Mouse (Mus musculus) adrenal gland, adult (tissue): ENCODE data around the gene Slc50a1.

ENCODE experiments used
- DNase-seq, 2 experiments: peaks; one replicate each; pipeline ENCODE4 v3.0.0; 2022 to 2023; ENCODE audit warnings: low spot score in 1 of 2; ENCODE audit not compliant: inconsistent age in 2 of 2

Slc50a1 gene

DNA sequence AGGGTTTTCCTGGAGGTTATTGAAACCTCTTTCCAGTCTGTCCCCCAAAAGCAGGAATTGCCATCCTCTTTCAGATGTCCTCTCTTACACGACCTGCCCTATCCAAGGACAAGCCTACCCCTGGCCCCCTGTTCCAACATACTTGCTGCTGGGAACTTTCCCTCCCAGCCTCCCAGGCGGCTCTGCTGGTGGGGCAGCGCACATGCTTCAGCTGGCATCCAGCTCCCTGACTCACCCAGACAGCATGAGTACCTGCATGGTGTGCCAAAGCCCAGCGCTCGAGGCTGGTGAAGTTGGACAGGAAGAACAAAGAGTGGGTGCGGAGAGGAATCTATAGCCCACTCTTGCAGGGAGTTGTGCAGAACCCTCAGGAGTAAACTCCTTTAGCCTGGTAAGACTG is 521 bp upstream of the Slc50a1 start:
- DNase-seq: peak; percentile 74 to 83

DNA sequence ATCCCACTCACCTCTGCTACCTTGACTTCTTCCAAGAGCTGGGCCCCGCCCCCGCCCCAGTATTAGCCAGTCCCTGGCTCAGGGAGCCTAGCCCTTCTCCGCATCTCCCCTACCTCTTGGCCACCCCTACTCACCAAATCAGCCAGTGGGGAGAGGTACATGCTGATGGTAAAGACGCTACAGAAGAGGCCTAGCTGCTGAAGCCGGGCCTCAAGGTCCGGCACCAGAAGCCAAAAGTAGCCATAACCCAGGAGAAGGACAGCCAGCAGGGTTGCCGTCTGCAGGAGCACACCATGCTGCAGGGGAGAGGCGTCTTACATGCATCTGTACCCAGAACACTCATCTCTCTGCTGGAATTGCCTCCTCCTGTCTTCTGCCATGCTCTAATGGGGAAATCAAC is 1.5 kb downstream of the Slc50a1 start:
- DNase-seq: no peak

DNA sequence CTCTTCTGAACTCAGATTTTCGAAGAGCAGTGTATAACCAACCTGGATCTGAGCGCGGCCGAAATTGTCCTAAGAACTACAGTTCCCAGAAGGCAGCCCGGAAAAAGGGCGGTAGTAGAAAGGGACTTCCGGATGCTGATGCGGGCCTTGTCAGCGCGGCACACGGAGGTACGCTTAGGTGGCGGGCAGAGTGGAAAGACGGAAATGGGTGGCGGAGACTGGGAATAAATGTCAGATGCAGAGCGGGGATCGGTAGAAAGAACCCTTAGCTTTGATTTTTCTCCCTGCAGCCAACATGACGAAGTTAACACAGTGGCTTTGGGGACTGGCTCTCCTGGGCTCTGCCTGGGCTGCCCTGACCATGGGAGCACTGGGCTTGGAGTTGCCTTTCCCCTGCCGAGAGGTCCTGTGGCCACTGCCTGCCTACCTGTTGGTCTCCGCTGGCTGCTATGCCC is 3.9 kb downstream of the Slc50a1 start:
- peak; percentile 84 to 94 for DNase-seq

GRCm38 (mm10) chr3:89262417-89262816 is 8.0 kb downstream of the Slc50a1 start:
- DNase-seq: peak; percentile 21 to 51

DNA sequence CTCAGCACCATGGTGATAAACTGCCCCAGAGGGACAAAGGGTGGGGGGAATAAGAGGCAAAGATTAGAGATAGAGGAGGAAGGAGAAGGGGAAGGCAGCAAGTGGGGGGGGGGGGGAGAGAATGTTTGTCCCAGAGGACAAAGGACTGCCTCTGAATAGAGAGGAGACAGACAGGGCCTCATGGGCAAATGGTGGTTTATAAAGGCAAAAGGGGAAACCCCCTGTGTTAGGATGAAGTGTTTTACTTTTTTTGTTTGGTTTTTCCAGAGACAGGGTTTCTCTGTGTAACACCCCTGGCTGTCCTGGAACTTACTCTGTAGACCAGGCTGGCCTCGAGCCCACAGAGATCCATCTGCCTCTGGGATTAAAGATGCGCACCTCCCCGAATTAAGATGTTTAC is 10.2 kb downstream of the Slc50a1 start:
- no peak for DNase-seq

DNA sequence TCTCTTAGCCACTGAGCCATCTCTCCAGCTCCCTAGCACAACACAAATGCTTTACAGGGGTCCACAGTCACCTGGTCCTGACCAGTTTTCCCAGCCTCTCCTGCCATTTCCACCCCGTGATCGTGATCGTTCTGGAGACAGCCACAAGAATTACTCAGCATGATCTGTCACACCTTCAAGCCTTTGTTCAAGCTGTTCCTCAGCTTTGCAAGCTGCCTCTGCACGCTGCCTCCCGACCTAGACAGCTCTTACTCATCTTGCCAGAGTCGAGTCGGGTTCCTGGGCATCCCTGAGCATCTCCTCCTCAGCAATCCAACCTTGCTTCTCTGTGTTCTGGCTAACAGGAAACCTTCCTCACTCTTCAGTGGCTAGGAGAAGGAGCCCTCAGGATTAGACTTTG is 11.3 kb downstream of the Slc50a1 start, which contains the start of gene Dpm3:
Dpm3 (plus strand) TSS at position 283 of the 400 bp plus-strand sequence.
- DNase-seq: no peak

GRCm38 (mm10) chr3:89256177-89256576 is 14.2 kb downstream of the Slc50a1 start:
- peak in 1 of 2 experiments; percentile 6 for DNase-seq

DNA sequence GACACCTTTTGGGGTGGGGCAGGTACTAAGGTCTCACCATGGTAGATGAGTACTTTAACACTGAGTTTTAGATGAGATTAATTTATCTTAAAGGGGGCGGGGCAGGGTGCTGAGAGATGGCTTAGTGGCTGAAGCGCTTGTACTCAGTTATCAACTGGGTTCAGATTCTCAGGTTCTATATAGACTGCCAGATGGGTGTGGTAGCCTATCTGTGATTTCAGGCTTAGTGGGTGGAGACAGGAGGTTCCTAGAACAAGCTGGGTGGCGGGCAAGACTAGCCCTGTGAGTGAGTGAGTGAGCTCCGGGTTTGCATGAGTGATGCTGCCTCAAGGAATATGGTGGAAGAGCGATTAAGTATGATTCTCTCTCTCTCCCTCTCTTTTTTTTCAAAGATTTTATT is 15.4 kb downstream of the Slc50a1 start:
- no peak for DNase-seq

DNA sequence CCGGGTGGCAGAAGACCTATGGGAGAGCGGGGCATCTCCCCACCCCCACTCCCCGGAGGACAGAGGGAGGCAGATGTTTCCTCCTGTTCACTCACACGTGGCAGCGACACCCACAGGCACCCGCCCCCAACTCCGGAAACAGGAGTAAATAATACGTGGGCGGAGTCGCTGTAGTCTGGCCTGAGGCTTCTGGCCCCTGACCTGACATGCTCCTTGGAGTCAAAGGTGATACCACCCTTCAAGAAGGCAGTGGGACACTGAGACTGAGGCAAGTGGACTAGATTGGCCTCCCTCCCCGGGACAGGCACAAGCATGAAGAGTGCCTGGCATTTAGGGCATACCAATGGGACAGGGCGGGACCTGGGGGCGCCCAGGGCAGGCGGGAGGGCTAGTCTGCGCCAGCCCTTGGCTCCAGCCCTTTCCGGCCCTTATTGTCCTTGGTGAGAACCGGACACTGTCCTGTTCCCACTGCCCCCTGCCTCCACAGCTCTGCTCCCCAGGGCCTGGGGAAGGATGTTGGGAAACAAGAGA is 18.9 kb downstream of the Slc50a1 start:
- peak; percentile 72 to 85 for DNase-seq

GRCm38 (mm10) chr3:89250435-89251040 is 19.8 kb downstream of the Slc50a1 start:
- DNase-seq: peak; percentile 67 to 87

GRCm38 (mm10) chr3:89247466-89247865 is 22.9 kb downstream of the Slc50a1 start:
- peak; percentile 5 to 47 for DNase-seq

GRCm38 (mm10) chr3:89246261-89247100 is 23.9 kb downstream of the Slc50a1 start, which contains the start of gene Trim46:
Gene Trim46, minus strand, starts transcription at chr3:89246309.
- DNase-seq: peak; percentile 91 to 97

GRCm38 (mm10) chr3:89245688-89246171 is 24.6 kb downstream of the Slc50a1 start, which contains the start of gene Krtcap2:
Gene Krtcap2, plus strand, starts transcription at chr3:89245966.
- peak in 1 of 2 experiments; percentile 38 for DNase-seq

DNA sequence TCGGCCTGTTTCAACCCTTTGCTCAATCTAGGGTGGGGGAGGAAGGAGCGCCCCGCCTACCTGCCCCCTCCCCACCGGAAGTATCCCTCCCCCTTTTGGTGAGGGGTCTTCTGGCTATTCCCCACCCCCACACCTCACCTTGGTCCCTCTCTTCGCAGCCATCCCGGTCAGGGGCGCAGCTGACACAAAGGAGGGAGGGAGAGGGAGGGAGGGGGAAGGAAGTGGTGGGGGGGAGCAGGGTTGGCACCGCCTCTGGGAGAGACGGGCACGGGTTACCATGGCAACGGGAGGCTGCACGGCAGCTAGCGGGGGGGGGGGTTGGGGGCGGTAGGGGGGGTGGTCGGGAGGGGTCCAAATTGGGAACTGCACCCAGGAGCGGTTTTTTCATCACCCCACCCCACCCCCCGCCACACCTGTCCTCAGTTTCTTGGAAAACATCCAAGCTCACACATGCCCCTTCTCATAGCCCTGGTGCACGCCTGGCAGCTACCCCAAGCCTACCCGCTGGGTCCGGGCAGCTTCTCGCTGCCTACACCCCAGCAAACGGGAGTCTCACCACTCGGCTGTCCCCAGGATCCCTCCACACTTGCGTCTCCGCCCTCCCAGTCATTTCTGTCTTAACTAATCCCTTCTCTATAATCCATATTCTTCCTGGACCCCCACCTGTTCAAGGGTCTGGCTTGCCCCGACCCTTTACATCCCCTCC is 25.2 kb downstream of the Slc50a1 start:
- peak; percentile 32 to 56 for DNase-seq

GRCm38 (mm10) chr3:89244158-89244981 is 26.0 kb downstream of the Slc50a1 start:
- DNase-seq: peak in 1 of 2 experiments; percentile 26

GRCm38 (mm10) chr3:89243609-89244008 is 26.8 kb downstream of the Slc50a1 start:
- DNase-seq: peak; percentile 28 to 54

- DNase-seq: peak; percentile 53 to 80
These were observed 28.0 kb downstream of the Slc50a1 start for GRCm38 (mm10) chr3:89242331-89242895.

DNA sequence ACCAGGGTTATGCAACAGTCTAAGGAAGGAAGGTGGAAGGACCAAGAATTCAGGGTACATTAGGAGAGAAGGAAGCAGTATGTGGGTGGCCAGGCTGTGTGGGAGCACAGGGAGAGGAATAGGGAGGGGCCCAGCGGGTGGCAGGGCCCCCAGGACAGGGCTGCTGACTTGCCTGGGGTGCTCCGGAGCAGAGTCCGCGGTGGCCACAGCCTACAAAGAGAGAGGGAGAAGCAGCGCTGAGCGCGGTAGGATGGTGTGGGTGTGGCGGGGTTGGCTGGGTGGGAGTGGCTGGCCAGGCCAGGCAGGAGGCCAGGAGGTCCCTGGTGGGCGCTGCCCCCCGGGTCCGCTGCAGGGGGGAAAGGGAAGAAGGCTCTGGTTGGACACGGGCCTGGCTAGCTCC is 31.9 kb downstream of the Slc50a1 start:
- DNase-seq: peak in 1 of 2 experiments; percentile 6

GRCm38 (mm10) chr3:89237682-89238081 is 32.7 kb downstream of the Slc50a1 start:
- peak in 1 of 2 experiments; percentile 6 for DNase-seq

GRCm38 (mm10) chr3:89236516-89236915 is 33.9 kb downstream of the Slc50a1 start:
- DNase-seq: no peak
